Mouse (Mus musculus) MEL (cell line): ENCODE results near the gene Fam81a. TPM values are rescaled to one million over a fixed set of nuclear protein-coding genes. Genes with fewer than 3 reads are reported as not detected.

Experiments
- DNase-seq: peaks from one replicate; pipeline ENCODE4 v3.0.0; 2011; ENCODE audit warnings: low read depth, low spot score
- H3K27ac ChIP-seq: 2 replicates; pipeline ENCODE4 v1.5.1; 2012; ENCODE audit warnings: low read depth, mild to moderate bottlenecking, control low read depth, low read length, moderate library complexity; ENCODE audit not compliant: control insufficient read depth
- H3K27me3 ChIP-seq, 2 experiments: fragments of 150-350 bp in 1 of 2; sonication (generic) in 1 of 2; 2 replicates each; pipeline ENCODE4 v1.6.1; 2012; ENCODE audit warnings: low read length in 2 of 2, mild to moderate bottlenecking in 2 of 2, improper control_type of control experiment in 1 of 2, moderate library complexity in 1 of 2; ENCODE audit not compliant: insufficient read depth in 2 of 2, control insufficient read depth in 1 of 2
- H3K36me3 ChIP-seq, 2 experiments: 2 replicates each; pipeline ENCODE4 v1.6.1; 2012 to 2014; ENCODE audit warnings: low read length in 2 of 2, improper control_type of control experiment in 1 of 2, inconsistent platforms in 1 of 2, mild to moderate bottlenecking in 1 of 2; ENCODE audit not compliant: insufficient read depth in 2 of 2, control insufficient read depth in 1 of 2
- H3K4me1 ChIP-seq, 2 experiments: fragments of 150-350 bp in 1 of 2; sonication (generic) in 1 of 2; 2 replicates each; pipeline ENCODE4 v1.6.1; 2012; ENCODE audit warnings: low read length in 2 of 2, improper control_type of control experiment in 1 of 2, mild to moderate bottlenecking in 1 of 2; ENCODE audit not compliant: insufficient read depth in 2 of 2, control insufficient read depth in 1 of 2
- H3K4me3 ChIP-seq, 2 experiments: fragments of 150-350 bp in 1 of 2; sonication (generic) in 1 of 2; 2 replicates each; pipeline ENCODE4 v1.5.1; 2012; ENCODE audit warnings: low read depth in 2 of 2, low read length in 2 of 2, mild to moderate bottlenecking in 2 of 2, moderate library complexity in 2 of 2, control low read depth in 1 of 2, improper control_type of control experiment in 1 of 2; ENCODE audit not compliant: control insufficient read depth in 1 of 2, insufficient read depth in 1 of 2
- H3K79me2 ChIP-seq: 2 replicates; pipeline ENCODE4 v1.6.1; 2012; ENCODE audit warnings: mild to moderate bottlenecking, low read length, moderate library complexity; ENCODE audit not compliant: control insufficient read depth, poor library complexity, insufficient read depth
- H3K9ac ChIP-seq: 2 replicates; pipeline ENCODE4 v1.6.1; 2012; ENCODE audit warnings: low read depth, mild to moderate bottlenecking, control low read depth, low read length, moderate library complexity; ENCODE audit not compliant: control insufficient read depth, poor library complexity, severe bottlenecking
- H3K9me3 ChIP-seq: fragments of 150-350 bp; sonication (generic); replicated peaks from 2 replicates; pipeline ENCODE4 v1.6.1; 2012; ENCODE audit warnings: mild to moderate bottlenecking, low read length, improper control_type of control experiment, moderate library complexity; ENCODE audit not compliant: insufficient read depth
- BHLHE40 ChIP-seq: IDR thresholded peaks from 2 replicates; pipeline ENCODE4 v1.6.1; 2012; ENCODE audit warnings: low read depth, mild to moderate bottlenecking, inconsistent platforms, low read length, improper control_type of control experiment, borderline replicate concordance
- CHD2 ChIP-seq: IDR thresholded peaks from 2 replicates; pipeline ENCODE4 v1.6.1; 2011; ENCODE audit warnings: low read length, improper control_type of control experiment
- CTCF ChIP-seq, 3 experiments: IDR thresholded peaks in 2 of 3; conservative IDR thresholded peaks in 1 of 3; 2 replicates each; pipeline ENCODE4 v1.5.1; 2011 to 2012; ENCODE audit warnings: low read length in 3 of 3, low read depth in 2 of 3, mild to moderate bottlenecking in 2 of 3, improper control_type of control experiment in 1 of 3, inconsistent platforms in 1 of 3, mixed read lengths in 1 of 3, moderate library complexity in 1 of 3; ENCODE audit not compliant: control insufficient read depth in 1 of 3, insufficient read depth in 1 of 3, poor library complexity in 1 of 3, severe bottlenecking in 1 of 3
- E2F4 ChIP-seq: IDR thresholded peaks from 2 replicates; pipeline ENCODE4 v1.6.1; 2011; ENCODE audit warnings: low read depth, low read length, improper control_type of control experiment, borderline replicate concordance
- ELF1 ChIP-seq: IDR thresholded peaks from 2 replicates; pipeline ENCODE4 v1.6.1; 2014; ENCODE audit warnings: low read depth, mild to moderate bottlenecking, inconsistent platforms, low read length, improper control_type of control experiment, moderate library complexity
- EP300 ChIP-seq, 2 experiments: IDR thresholded peaks; 2 replicates each; pipeline ENCODE4 v1.6.1; 2011; ENCODE audit warnings: improper control_type of control experiment in 2 of 2, low read length in 2 of 2, low read depth in 1 of 2, mild to moderate bottlenecking in 1 of 2
- GABPA ChIP-seq: IDR thresholded peaks from 2 replicates; pipeline ENCODE4 v1.6.1; 2012; ENCODE audit warnings: low read depth, mild to moderate bottlenecking, inconsistent platforms, low read length, improper control_type of control experiment, moderate library complexity
- GATA1 ChIP-seq: IDR thresholded peaks from 2 replicates; pipeline ENCODE4 v1.6.1; 2011; ENCODE audit warnings: low read depth, low read length, improper control_type of control experiment
- HCFC1 ChIP-seq: IDR thresholded peaks from 2 replicates; pipeline ENCODE4 v1.6.1; 2012; ENCODE audit warnings: low read depth, mild to moderate bottlenecking, inconsistent platforms, low read length, improper control_type of control experiment, moderate library complexity
- JUND ChIP-seq: IDR thresholded peaks from 2 replicates; pipeline ENCODE4 v1.6.1; 2011; ENCODE audit warnings: low read depth, mild to moderate bottlenecking, improper control_type of control experiment, low read length
- MAX ChIP-seq: IDR thresholded peaks from 2 replicates; pipeline ENCODE4 v1.6.1; 2011; ENCODE audit warnings: low read length, improper control_type of control experiment
- MXI1 ChIP-seq: IDR thresholded peaks from 2 replicates; pipeline ENCODE4 v1.6.1; 2011; ENCODE audit warnings: mild to moderate bottlenecking, low read depth, low read length, improper control_type of control experiment
- MYB ChIP-seq: IDR thresholded peaks from 2 replicates; pipeline ENCODE4 v1.6.1; 2011; ENCODE audit warnings: mild to moderate bottlenecking, low read depth, low read length, improper control_type of control experiment
- MYC ChIP-seq: IDR thresholded peaks from 2 replicates; pipeline ENCODE4 v1.6.1; 2011; ENCODE audit warnings: low read depth, mild to moderate bottlenecking, low read length, improper control_type of control experiment, moderate library complexity
- NRF1 ChIP-seq: IDR thresholded peaks from 2 replicates; pipeline ENCODE4 v1.6.1; 2014; ENCODE audit warnings: low read depth, mild to moderate bottlenecking, inconsistent platforms, low read length, improper control_type of control experiment, moderate library complexity; ENCODE audit not compliant: poor library complexity, insufficient read depth, severe bottlenecking
- POLR2A ChIP-seq, 2 experiments: IDR thresholded peaks; 2 replicates each; pipeline ENCODE4 v1.6.1; 2011 to 2012; ENCODE audit warnings: low read length in 2 of 2, mild to moderate bottlenecking in 2 of 2, control low read depth in 1 of 2, improper control_type of control experiment in 1 of 2, low read depth in 1 of 2, moderate library complexity in 1 of 2; ENCODE audit not compliant: control insufficient read depth in 1 of 2, insufficient read depth in 1 of 2, poor library complexity in 1 of 2
- POLR2AphosphoS2 ChIP-seq: IDR thresholded peaks from 2 replicates; pipeline ENCODE4 v1.6.1; 2011; ENCODE audit warnings: low read length, improper control_type of control experiment
- POLR2AphosphoS5 ChIP-seq: IDR thresholded peaks from 2 replicates; pipeline ENCODE4 v1.6.1; 2012; ENCODE audit warnings: low read depth, borderline replicate concordance, mild to moderate bottlenecking, inconsistent platforms, low read length, moderate library complexity, mixed read lengths
- SIN3A ChIP-seq: IDR thresholded peaks from 2 replicates; pipeline ENCODE4 v1.6.1; 2012; ENCODE audit warnings: low read length, improper control_type of control experiment, inconsistent platforms
- SMC3 ChIP-seq: IDR thresholded peaks from 2 replicates; pipeline ENCODE4 v1.6.1; 2011; ENCODE audit warnings: low read depth, low read length, improper control_type of control experiment
- TAL1 ChIP-seq: IDR thresholded peaks from 2 replicates; pipeline ENCODE4 v1.6.1; 2012; ENCODE audit warnings: mild to moderate bottlenecking, inconsistent platforms, low read length, moderate library complexity, mixed read lengths
- TBP ChIP-seq: IDR thresholded peaks from 2 replicates; pipeline ENCODE4 v1.8.0; 2011; ENCODE audit warnings: low read depth, low read length, improper control_type of control experiment
- TCF12 ChIP-seq: IDR thresholded peaks from 2 replicates; pipeline ENCODE4 v1.6.1; 2014; ENCODE audit warnings: low read depth, mild to moderate bottlenecking, inconsistent platforms, low read length, improper control_type of control experiment, moderate library complexity
- UBTF ChIP-seq: IDR thresholded peaks from 2 replicates; pipeline ENCODE4 v1.6.1; 2012; ENCODE audit warnings: low read depth, mild to moderate bottlenecking, inconsistent platforms, low read length, improper control_type of control experiment, moderate library complexity, borderline replicate concordance; ENCODE audit not compliant: insufficient read depth
- USF1 ChIP-seq: IDR thresholded peaks from 2 replicates; pipeline ENCODE4 v1.6.1; 2014; ENCODE audit warnings: low read depth, mild to moderate bottlenecking, inconsistent platforms, low read length, improper control_type of control experiment, moderate library complexity
- USF2 ChIP-seq, 2 experiments: IDR thresholded peaks; 2 replicates each; pipeline ENCODE4 v1.6.1; 2011 to 2012; ENCODE audit warnings: improper control_type of control experiment in 2 of 2, low read length in 2 of 2, borderline replicate concordance in 1 of 2, inconsistent platforms in 1 of 2, low read depth in 1 of 2, mild to moderate bottlenecking in 1 of 2; ENCODE audit not compliant: insufficient read depth in 1 of 2
- ZC3H11A ChIP-seq: IDR thresholded peaks from 2 replicates; pipeline ENCODE4 v1.6.1; 2012; ENCODE audit warnings: low read depth, mild to moderate bottlenecking, inconsistent platforms, low read length, improper control_type of control experiment
- ZKSCAN1 ChIP-seq: IDR thresholded peaks from 2 replicates; pipeline ENCODE4 v1.6.1; 2012; ENCODE audit warnings: low read depth, mild to moderate bottlenecking, inconsistent platforms, low read length, improper control_type of control experiment, moderate library complexity
- ZMIZ1 ChIP-seq: IDR thresholded peaks from 2 replicates; pipeline ENCODE4 v1.6.1; 2012; ENCODE audit warnings: low read depth, mild to moderate bottlenecking, inconsistent platforms, low read length, improper control_type of control experiment, moderate library complexity
- ZNF384 ChIP-seq: IDR thresholded peaks from 2 replicates; pipeline ENCODE4 v1.6.1; 2012; ENCODE audit warnings: low read depth, mild to moderate bottlenecking, inconsistent platforms, low read length, improper control_type of control experiment
- polyA plus RNA-seq, 2 experiments: library from polyadenylated mRNA; stranded (reverse) in 1 of 2; unstranded in 1 of 2; fragments of >175 nt in 1 of 2; fragments of >200 nt in 1 of 2; gene quantifications; 2 replicates each; pipeline versions ENCODE4 v1.2.1 to v1.2.4; 2012; ENCODE audit warnings: low replicate concordance in 2 of 2, low read depth in 1 of 2; ENCODE audit not compliant: insufficient read length in 2 of 2, insufficient read depth in 1 of 2, missing spikeins in 1 of 2
- total RNA-seq: library from RNA; depleted of rRNA; stranded (reverse); fragments of 300-350 nt; gene quantifications from 2 replicates; pipeline ENCODE4 v1.2.3, GENCODE M21; 2012

Gene Fam81a
- total and polyA plus RNA-seq, 3 experiments: not detected

DNA sequence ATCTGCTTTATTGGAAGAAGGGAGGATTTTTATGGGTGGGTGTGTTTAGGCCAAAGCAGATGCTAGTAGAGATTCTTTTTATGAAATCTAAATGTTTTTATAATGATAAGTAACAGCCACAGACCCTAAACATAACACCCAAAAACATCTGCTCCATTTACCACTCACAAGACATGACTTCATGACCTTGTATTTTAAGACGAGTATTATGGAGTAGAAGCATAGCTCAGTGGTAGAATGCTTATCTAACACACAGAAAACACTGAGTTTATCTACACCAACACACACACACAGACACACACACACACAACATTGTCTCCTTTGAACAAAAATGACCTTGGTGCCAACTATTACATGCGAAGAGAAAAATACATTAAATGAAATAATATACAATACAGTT is 97.5 kb downstream of the Fam81a start:
- TF ChIP-seq GABPA (no peak), USF2 (IDR thresholded peaks at IDR 0.05; ENCODE audit: borderline replicate concordance in 1 of 2, insufficient read depth in 1 of 2, low read depth in 1 of 2, low read length in 2 of 2) (no peak), TCF12 (0 out of 2 replicates have a peak, but pooled peaks have one; percentile 38), SIN3A (no peak), POLR2A (IDR thresholded peaks at IDR 0.05; ENCODE audit: control insufficient read depth in 1 of 2, insufficient read depth in 1 of 2, low read depth in 1 of 2, low read length in 2 of 2, poor library complexity in 1 of 2) (no peak), ZMIZ1 (no peak), MYC (no peak), ZNF384 (no peak), POLR2AphosphoS5 (no peak), GATA1 (peak; percentile 65; the same call in 1 of the 2 replicates), EP300 (IDR thresholded peaks at IDR 0.05; ENCODE audit: low read depth in 1 of 2, low read length in 2 of 2) (0 out of 4 replicates have a peak, but pooled peaks of 1 of the 2 experiments have one; percentile 25), MYB (no peak), TAL1 (no peak), CHD2 (no peak), ELF1 (no peak), HCFC1 (no peak), NRF1 (no peak), USF1 (no peak), E2F4 (no peak), POLR2AphosphoS2 (no peak)
- H3K27me3 ChIP-seq: no peaks in the 10 kb centered on the region
- peaks cover 0 to 7% of the 10 kb centered on the region in 2 experiments; a peak in 2 of 4 replicates for H3K36me3 ChIP-seq
- H3K27ac ChIP-seq: no peak overlapping the region
- no peaks in the 10 kb centered on the region for H3K79me2 ChIP-seq
- H3K9ac ChIP-seq: no peak overlapping the region
- no peak for DNase-seq
- no peaks in the 10 kb centered on the region for H3K9me3 ChIP-seq
- H3K4me3 ChIP-seq: no peak overlapping the region
- H3K4me1 ChIP-seq: peaks cover 0 to 14% of the 10 kb centered on the region in 2 experiments; a peak in 3 of 4 replicates

DNA sequence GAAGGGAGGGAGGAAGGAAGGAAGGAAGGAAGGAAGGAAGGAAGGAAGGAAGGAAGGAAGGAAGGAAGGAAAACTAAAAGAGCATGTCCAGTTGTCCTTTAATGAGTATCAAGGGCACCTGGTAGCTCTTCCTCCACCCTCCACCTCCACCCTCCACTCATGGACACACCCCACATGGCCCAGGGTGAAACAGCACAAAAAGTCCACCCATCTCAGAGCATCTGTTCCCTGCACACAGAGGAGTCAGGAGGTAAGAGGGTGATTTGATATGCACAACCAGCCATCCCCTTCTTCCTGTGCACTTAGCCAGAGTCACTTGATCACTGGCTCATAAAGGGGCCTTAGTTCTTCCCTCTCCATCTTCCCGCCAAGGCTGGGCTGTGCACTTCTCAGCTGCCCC is 99.4 kb downstream of the Fam81a start:
- Histone ChIP-seq H3K27ac (no peak overlapping the region), H3K9ac (no peak overlapping the region), H3K36me3 (peaks cover 0 to 7% of the 10 kb centered on the region in 2 experiments; a peak in 2 of 4 replicates), H3K79me2 (no peaks in the 10 kb centered on the region), H3K27me3 (no peaks in the 10 kb centered on the region; a peak in 1 of 4 replicates), H3K4me1 (peaks cover 0 to 14% of the 10 kb centered on the region in 2 experiments; a peak in 3 of 4 replicates), H3K9me3 (no peaks in the 10 kb centered on the region), H3K4me3 (no peak overlapping the region)
- DNase-seq: no peak
- TF ChIP-seq ZC3H11A (no peak), BHLHE40 (no peak), CTCF (IDR thresholded peaks at IDR 0.05 in 2 of 3, conservative IDR thresholded peaks at IDR 0.05 in 1 of 3; ENCODE audit: control insufficient read depth in 1 of 3, insufficient read depth in 1 of 3, low read depth in 2 of 3, low read length in 3 of 3, poor library complexity in 1 of 3, severe bottlenecking in 1 of 3) (no peak), JUND (no peak), MYB (no peak), MXI1 (no peak), POLR2A (IDR thresholded peaks at IDR 0.05; ENCODE audit: control insufficient read depth in 1 of 2, insufficient read depth in 1 of 2, low read depth in 1 of 2, low read length in 2 of 2, poor library complexity in 1 of 2) (no peak), SMC3 (no peak), TAL1 (no peak), MAX (no peak), CHD2 (no peak), EP300 (IDR thresholded peaks at IDR 0.05; ENCODE audit: low read depth in 1 of 2, low read length in 2 of 2) (no peak), TBP (no peak), USF1 (no peak), NRF1 (no peak), ZKSCAN1 (no peak), UBTF (no peak)
